Mouse (Mus musculus): ENCODE data around the gene Tbkbp1. TPM values are rescaled to one million over a fixed set of nuclear protein-coding genes. Genes with fewer than 3 reads are reported as not detected.

The Tbkbp1 gene
- total and polyA plus RNA-seq, 3 experiments: 11.7 to 33.5 TPM; not detected in 1

DNA sequence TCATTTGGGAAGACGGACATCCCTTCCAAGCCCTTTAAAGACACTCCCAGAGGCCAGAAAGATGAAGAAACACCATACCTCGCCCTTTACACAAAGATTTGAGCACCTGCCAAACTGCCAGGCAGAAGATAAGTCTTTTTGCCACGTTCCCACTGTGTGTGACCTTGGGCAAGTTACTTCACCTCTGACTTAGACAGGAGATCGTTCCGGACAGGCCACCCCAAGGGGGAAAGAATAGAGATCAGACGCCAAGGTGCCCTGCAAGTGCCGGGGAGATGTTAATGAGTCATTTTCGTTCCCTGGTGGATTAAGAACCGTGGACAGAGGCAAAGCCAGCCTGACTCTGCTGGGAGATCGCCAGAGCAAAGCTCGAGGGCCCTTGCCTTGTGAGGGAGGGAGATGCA lies 730 bp upstream of the Tbkbp1 start:
- H3K4me1 ChIP-seq (ENCODE audit: control insufficient read depth in 1 of 2, insufficient read depth in 2 of 2, low read length in 2 of 2): peaks cover 7 to 21% of the 10 kb centered on the region in 2 experiments; a peak in 2 of 4 replicates
- peak; percentile 84 for TF ChIP-seq MXI1 (IDR thresholded peaks at IDR 0.05; ENCODE audit: low read depth, low read length)
- no peak for TF ChIP-seq JUND (IDR thresholded peaks at IDR 0.05; ENCODE audit: low read depth, low read length)
- TF ChIP-seq SIN3A (IDR thresholded peaks at IDR 0.05; ENCODE audit: low read length): peak; percentile 83
- TF ChIP-seq MYC (IDR thresholded peaks at IDR 0.05; ENCODE audit: low read depth, low read length): peak; percentile 54; the same call in 1 of the 2 replicates
- TF ChIP-seq BHLHE40 (IDR thresholded peaks at IDR 0.05; ENCODE audit: borderline replicate concordance, low read depth, low read length): no peak
- TF ChIP-seq POLR2A (IDR thresholded peaks at IDR 0.05; ENCODE audit: control insufficient read depth in 1 of 2, insufficient read depth in 1 of 2, low read depth in 1 of 2, low read length in 2 of 2, poor library complexity in 1 of 2): 0 out of 4 replicates have a peak, but pooled peaks of 1 of the 2 experiments have one; percentile 29
- peak in 1 of 2 experiments; percentile 21; a peak in 2 of 4 replicates for TF ChIP-seq EP300 (IDR thresholded peaks at IDR 0.05; ENCODE audit: low read depth in 1 of 2, low read length in 2 of 2)
- DNase-seq (ENCODE audit: low read depth, low spot score): peak; percentile 82
- peaks cover 7% of the 10 kb centered on the region; the same call in 1 of the 2 replicates for H3K79me2 ChIP-seq (ENCODE audit: control insufficient read depth, insufficient read depth, low read length, poor library complexity)
- H3K4me3 ChIP-seq (ENCODE audit: control insufficient read depth in 1 of 2, insufficient read depth in 1 of 2, low read depth in 2 of 2, low read length in 2 of 2): peak overlapping the region; percentile 47 to 72
- H3K27ac ChIP-seq (ENCODE audit: control insufficient read depth, low read depth, low read length): peak overlapping the region; percentile 11
- H3K36me3 ChIP-seq (ENCODE audit: control insufficient read depth in 1 of 2, insufficient read depth in 2 of 2, low read length in 2 of 2): peaks cover under 1 to 8% of the 10 kb centered on the region in 2 experiments; a peak in 2 of 4 replicates
- H3K9ac ChIP-seq (ENCODE audit: control insufficient read depth, low read depth, low read length, poor library complexity, severe bottlenecking): peak overlapping the region; percentile 82
- no peaks in the 10 kb centered on the region for H3K9me3 ChIP-seq (replicated peaks; ENCODE audit: insufficient read depth, low read length)
- no peaks in the 10 kb centered on the region for H3K27me3 ChIP-seq (ENCODE audit: control insufficient read depth in 1 of 2, insufficient read depth in 2 of 2, low read length in 2 of 2)

DNA sequence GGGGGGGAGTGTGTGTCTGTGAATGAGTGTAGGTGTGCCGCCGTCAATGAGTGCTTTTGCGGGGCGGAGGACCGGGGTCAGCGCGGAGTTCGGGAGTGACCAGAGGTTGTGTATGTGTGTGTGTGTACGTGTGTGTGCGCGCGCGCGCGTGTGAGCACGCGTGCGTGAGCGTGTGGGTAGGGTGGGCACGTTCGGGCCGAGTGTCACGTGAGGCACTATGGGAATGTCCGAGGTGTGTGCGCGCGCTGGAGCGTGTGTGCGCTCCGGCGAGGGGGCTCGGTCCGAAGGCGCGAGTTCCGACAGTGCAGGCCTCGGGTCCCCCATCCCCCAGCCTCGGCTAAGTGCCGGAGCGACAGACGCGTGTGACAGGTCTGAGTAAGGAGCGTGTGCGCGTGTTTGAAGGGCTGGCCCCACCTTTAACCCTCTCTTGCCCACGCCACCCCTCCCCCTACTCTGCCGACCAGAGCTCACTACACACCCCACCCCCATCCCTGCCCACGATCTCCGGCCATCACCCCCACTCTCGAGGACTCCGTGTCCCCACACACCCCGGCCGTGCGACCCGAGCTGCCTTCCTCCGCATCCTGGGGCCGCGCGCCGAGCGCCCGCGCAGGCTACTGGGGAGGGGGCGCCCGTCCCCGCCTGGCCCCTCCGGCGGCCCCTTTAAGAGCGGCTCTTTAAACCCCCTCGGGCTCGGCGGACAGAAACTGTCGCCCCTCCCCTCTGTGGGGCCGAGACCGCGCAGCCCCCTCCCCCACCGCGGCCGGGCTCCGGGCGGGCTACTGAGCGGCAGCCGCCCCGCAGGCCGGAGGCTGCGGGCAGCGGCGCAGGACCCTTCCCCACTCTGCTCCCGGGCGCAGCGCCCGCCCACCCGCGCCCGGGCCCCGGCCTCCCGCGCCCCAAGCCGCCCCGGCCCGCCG lies 624 bp downstream of the Tbkbp1 start:
- peak overlapping the region; percentile 66 for H3K27ac ChIP-seq (ENCODE audit: control insufficient read depth, low read depth, low read length)
- peaks cover 7 to 21% of the 10 kb centered on the region in 2 experiments; a peak in 2 of 4 replicates for H3K4me1 ChIP-seq (ENCODE audit: control insufficient read depth in 1 of 2, insufficient read depth in 2 of 2, low read length in 2 of 2)
- H3K9ac ChIP-seq (ENCODE audit: control insufficient read depth, low read depth, low read length, poor library complexity, severe bottlenecking): peak overlapping the region; percentile 82
- H3K9me3 ChIP-seq (replicated peaks; ENCODE audit: insufficient read depth, low read length): no peaks in the 10 kb centered on the region
- H3K4me3 ChIP-seq (ENCODE audit: control insufficient read depth in 1 of 2, insufficient read depth in 1 of 2, low read depth in 2 of 2, low read length in 2 of 2): peak overlapping the region; percentile 68 to 93
- peak; percentile 87 for DNase-seq (ENCODE audit: low read depth, low spot score)
- peaks cover 2 to 8% of the 10 kb centered on the region in 2 experiments; a peak in 2 of 4 replicates for H3K36me3 ChIP-seq (ENCODE audit: control insufficient read depth in 1 of 2, insufficient read depth in 2 of 2, low read length in 2 of 2)
- H3K79me2 ChIP-seq (ENCODE audit: control insufficient read depth, insufficient read depth, low read length, poor library complexity): peaks cover 7% of the 10 kb centered on the region; the same call in 1 of the 2 replicates
- H3K27me3 ChIP-seq (ENCODE audit: control insufficient read depth in 1 of 2, insufficient read depth in 2 of 2, low read length in 2 of 2): no peaks in the 10 kb centered on the region
- peak; percentile 82; the same call in 1 of the 2 replicates for TF ChIP-seq MYC (IDR thresholded peaks at IDR 0.05; ENCODE audit: low read depth, low read length)
- peak; percentile 91 for TF ChIP-seq MAX (IDR thresholded peaks at IDR 0.05; ENCODE audit: low read length)
- TF ChIP-seq RAD21 (IDR thresholded peaks at IDR 0.05; ENCODE audit: low read depth, low read length): no peak
- TF ChIP-seq USF1 (IDR thresholded peaks at IDR 0.05; ENCODE audit: low read depth, low read length): peak; percentile 94
- no peak for TF ChIP-seq KAT2A (conservative IDR thresholded peaks at IDR 0.05; ENCODE audit: low read depth, low read length)
- 0 out of 2 replicates have a peak, but pooled peaks have one; percentile 41 for TF ChIP-seq MAZ (IDR thresholded peaks at IDR 0.05; ENCODE audit: low read depth, low read length)
- no peak for TF ChIP-seq POLR2AphosphoS5 (IDR thresholded peaks at IDR 0.05; ENCODE audit: borderline replicate concordance, low read depth, low read length)
- no peak for TF ChIP-seq TCF12 (IDR thresholded peaks at IDR 0.05; ENCODE audit: low read depth, low read length)
- no peak for TF ChIP-seq ZNF384 (IDR thresholded peaks at IDR 0.05; ENCODE audit: low read depth, low read length)
- no peak for TF ChIP-seq ELF1 (IDR thresholded peaks at IDR 0.05; ENCODE audit: low read depth, low read length)
- peak in 1 of 2 experiments; percentile 54; a peak in 1 of 4 replicates for TF ChIP-seq USF2 (IDR thresholded peaks at IDR 0.05; ENCODE audit: borderline replicate concordance in 1 of 2, insufficient read depth in 1 of 2, low read depth in 1 of 2, low read length in 2 of 2)
- TF ChIP-seq MXI1 (IDR thresholded peaks at IDR 0.05; ENCODE audit: low read depth, low read length): peak; percentile 80; the same call in 1 of the 2 replicates
- TF ChIP-seq NRF1 (IDR thresholded peaks at IDR 0.05; ENCODE audit: insufficient read depth, low read depth, low read length, poor library complexity, severe bottlenecking): peak; percentile 60
- TF ChIP-seq BHLHE40 (IDR thresholded peaks at IDR 0.05; ENCODE audit: borderline replicate concordance, low read depth, low read length): peak; percentile 93
- TF ChIP-seq POLR2A (IDR thresholded peaks at IDR 0.05; ENCODE audit: control insufficient read depth in 1 of 2, insufficient read depth in 1 of 2, low read depth in 1 of 2, low read length in 2 of 2, poor library complexity in 1 of 2): peak; percentile 59 to 66; a peak in 3 of 4 replicates
- TF ChIP-seq MAFK (IDR thresholded peaks at IDR 0.05; ENCODE audit: borderline replicate concordance, low read depth, low read length): no peak
- TF ChIP-seq MYB (IDR thresholded peaks at IDR 0.05; ENCODE audit: low read depth, low read length): no peak
- TF ChIP-seq CHD1 (IDR thresholded peaks at IDR 0.05; ENCODE audit: low read depth, low read length): no peak
- TF ChIP-seq RCOR1 (IDR thresholded peaks at IDR 0.05; ENCODE audit: low read depth, low read length): no peak
- TF ChIP-seq CHD2 (IDR thresholded peaks at IDR 0.05; ENCODE audit: low read length): peak; percentile 56; the same call in 1 of the 2 replicates
- TF ChIP-seq ETS1 (IDR thresholded peaks at IDR 0.05; ENCODE audit: low read depth, low read length): no peak
- TF ChIP-seq GATA1 (IDR thresholded peaks at IDR 0.05; ENCODE audit: low read depth, low read length): no peak
- no peak for TF ChIP-seq SMC3 (IDR thresholded peaks at IDR 0.05; ENCODE audit: low read depth, low read length)
- TF ChIP-seq POLR2AphosphoS2 (IDR thresholded peaks at IDR 0.05; ENCODE audit: low read length): peak; percentile 65; the same call in 1 of the 2 replicates

All from MEL (cell line).